Mouse (Mus musculus) urinary bladder, postnatal 10 days (tissue): Measurements from ENCODE around the gene Snrpd2.

Source experiments
- DNase-seq: peaks from one replicate; pipeline ENCODE4 v3.0.0; 2022; ENCODE audit warnings: low spot score

Gene Snrpd2

DNA sequence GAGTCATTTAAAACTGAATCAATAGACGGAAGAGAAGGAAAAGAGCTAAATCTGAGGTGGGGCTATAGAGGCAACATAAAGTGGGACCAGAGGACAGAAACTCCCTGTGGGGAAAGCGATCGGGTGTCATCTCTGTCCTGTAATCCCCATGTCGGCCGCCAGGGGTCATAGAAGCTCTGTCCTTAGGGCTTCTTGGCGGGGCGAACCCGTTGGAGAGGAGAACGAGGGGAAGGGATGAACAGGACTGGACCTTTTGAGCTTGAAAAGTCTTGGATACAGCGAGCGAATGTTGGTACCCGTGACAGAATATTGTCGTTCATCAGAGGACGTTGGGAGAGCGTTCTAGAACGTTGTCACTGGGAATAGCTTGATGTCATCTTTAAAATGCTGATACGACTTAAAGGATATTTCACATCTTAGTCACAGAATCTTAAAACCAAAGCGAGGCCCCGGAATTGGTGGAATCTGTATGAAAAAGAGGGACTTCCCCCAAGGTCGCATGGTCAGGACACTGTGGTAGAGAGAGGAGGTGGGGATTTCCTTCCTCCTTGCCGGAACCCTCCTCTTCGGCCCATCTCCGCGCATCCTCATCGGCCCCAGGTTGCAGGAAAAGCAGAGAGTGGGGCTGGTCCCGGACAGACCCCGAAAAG is 29.0 kb downstream of the Snrpd2 start:
- DNase-seq = no peak

DNA sequence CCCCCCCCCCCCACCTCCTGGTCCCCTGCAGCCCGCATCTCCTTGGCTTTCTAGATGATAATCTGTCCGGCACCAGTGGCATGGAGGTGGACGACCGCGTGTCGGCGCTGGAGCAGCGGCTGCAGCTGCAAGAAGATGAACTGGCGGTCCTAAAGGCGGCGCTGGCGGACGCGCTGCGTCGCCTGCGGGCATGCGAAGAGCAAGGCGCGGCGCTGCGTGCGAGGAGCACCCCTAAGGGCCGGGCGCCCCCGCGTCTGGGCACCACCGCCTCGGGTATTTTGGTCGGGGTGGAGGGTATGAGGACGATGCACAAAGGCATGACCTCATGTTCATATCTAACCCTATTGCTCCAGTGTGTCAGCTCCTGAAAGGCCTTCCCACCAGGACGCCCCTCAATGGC is 29.7 kb downstream of the Snrpd2 start:
- no peak for DNase-seq

DNA sequence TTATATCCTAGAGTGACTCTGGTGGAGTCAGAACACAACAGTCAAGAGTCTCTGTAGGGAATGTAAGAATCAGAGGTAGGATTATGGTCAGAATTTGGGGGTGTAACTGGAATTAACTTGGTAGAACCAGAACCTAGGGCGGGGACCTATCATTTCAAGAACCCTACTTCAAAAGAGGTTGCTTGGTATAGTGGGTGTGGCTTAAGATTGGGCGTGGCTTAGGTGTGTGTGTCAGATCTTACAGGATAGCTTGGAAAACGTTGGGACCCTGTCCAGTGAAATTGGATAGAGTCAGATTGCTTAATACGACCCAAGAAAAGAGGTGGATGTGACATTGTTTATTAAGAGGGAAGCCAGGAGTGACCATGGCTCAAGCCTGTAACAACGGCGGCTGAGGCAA is 30.4 kb downstream of the Snrpd2 start:
- no peak for DNase-seq

DNA sequence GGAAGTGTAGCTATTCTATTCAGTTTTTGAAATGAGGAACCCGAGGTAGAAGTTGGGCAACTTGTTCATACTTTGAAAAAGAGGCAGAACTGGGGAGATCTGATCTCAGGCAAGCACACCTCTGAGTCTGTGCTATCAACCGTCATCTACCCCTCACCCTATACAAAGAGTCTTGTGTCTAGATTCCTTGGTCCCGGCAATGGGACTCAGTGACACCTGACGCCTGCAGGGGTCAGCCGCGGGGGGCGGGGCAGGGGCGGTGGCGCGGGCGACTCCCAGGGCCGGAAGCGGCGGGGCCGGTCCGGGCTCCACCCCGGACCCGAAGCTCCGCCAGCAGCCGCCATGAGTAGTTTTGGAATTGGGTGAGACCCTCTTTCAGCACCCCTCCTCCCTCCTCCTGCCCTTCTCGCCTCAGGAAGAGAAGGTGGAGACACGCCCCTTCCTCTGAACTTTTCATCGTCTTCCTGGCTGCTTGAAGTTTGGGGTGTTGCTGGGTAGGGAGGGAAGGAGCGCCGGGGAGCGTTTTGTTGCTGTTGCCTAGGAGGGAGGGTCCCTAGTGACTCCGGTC is 31.4 kb downstream of the Snrpd2 start:
- no peak for DNase-seq

DNA sequence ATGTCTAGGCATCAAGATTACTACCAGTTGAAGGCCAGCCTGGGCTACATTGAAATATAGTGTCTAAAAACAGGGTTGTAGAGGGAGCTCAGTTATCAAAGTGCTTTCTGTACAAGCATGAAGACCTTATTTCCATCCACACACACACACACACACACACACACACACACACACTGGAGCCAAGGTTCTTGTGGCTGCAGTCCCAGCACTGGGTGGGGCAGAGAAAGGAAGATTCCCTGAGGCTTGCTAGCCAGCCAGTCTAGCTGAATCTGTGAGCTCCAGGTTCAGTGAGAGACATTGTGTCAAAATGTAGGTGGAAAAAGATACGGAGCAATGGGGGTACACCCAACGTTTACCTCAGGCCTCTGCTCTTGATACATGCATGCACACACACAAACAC is 34.7 kb downstream of the Snrpd2 start:
- no peak for DNase-seq

DNA sequence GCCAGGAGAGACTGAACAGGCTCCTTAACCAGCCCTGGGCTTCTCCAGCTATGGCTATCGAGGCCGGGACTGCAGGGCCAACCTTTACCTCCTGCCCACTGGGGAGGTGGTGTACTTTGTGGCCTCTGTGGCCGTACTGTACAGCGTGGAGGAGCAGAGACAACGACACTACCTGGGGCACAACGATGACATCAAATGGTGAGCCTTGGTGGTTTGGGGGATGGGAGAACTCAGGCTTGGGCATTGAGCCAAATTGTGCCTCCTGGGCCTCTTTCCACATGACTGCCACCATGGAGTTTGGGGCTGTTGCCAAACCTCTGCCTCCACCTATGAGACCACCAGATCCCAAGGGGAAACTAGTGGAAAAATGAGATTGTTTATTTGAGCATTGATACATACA is 35.2 kb downstream of the Snrpd2 start:
- DNase-seq = no peak

DNA sequence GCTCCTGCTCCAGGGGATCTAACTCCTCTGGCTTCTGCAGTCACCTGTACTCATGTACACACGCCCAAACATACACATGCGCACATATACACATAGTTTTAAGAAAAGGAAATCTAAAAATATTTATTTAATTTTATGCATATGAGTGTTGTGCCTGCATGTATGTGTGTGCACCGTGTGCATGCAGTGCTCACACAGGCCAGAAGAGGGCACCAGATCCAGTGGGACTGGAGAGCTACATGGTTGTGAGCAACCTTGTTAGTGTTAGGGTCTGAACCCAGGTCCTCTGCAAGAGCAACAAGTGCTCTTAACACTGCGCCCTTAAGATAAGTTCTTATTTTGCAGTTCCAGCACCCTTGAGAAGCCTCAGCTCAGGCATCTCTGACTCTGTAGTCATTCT is 45.2 kb downstream of the Snrpd2 start:
- no peak for DNase-seq

DNA sequence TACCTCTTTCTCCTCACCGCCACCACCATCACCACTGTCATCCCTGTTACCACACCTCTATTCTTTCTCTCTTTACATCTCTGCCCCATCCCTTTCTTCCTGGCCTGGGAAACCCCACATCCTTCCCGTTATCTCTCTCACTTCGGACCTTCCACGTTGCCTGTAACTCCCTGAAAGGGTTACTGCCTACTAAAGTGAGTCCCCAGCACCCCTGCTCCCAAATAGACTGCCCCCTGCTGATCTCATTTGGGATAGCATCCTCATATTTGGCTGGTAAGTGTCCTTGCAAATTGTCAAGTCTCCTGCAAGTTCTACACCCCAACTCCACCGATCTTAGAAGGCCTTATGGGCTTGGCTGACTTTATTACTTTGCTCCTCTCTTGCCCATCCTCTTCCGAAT is 47.2 kb downstream of the Snrpd2 start:
- DNase-seq = no peak

DNA sequence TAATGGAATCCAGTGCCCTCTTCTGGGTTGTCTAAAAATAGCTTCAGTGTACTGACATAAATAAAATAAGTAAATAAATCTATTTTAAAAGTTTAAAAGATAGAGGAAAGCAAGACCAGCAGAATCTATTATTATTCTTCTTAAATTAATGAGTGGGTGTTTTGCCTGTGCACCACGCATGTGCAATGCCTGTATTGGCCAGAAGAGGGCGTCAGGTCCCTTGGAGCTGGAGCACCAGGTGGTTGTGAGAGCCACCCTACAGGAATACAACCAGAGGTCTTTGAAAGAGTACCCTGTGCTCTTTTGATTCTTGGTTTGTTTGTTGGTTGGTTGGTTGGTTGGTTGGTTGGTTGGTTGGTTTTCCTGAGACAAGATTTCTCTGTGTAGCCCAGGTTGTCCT is 48.5 kb downstream of the Snrpd2 start:
- DNase-seq = no peak

DNA sequence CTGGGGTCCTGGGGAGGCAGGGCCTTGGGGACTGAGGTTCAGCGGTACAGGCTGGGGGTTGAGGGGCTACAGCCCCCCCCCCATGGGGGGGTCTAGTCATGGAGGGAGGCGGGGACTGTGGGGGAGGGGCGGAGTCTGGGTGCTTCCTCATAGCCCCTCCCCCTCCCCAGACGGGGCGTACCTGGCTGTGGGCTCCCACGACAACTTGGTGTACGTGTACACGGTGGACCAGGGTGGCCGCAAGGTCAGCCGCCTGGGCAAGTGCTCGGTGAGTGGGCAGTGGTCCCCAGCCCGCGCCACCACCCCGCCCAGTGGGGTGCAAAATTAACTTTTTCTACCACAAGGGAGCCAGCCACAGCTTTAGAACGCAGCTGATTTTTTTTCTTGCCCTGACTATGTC is 52.1 kb downstream of the Snrpd2 start:
- no peak for DNase-seq

DNA sequence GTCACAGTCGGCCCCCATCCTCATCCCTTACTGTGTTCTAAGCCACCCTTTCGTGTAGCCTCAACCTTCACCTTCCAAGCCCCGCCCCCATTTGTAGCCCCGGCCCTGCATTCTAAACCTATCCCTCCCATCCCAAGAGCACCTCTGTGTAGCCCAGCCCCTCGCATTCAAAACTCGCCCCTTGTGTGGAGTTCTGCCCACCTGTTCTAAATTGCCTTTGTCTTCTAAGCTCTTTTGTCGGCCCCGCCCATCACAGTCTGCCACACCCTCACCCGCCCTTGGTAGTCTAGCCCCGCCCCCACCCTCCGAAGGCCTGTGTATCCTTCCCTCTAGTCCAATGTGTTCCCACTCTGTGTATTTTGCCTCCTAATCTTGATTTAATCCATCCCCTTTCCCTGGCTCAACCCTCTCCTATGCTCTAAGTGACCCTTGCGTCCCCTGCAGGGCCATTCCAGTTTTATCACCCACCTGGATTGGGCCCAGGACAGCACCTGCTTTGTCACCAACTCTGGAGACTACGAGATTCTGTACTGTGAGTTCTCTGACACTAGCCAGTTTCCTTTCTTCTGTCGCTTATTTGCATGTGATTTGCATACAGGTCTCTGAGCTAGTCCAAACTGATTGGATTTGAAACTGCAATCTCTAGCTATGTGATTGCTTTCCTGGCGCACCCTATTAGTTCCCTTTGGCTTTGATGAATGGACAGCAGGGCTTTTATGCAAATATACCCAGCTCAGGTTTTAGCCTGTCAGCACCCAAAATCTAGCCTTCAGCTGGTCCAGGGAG is 52.7 kb downstream of the Snrpd2 start:
- DNase-seq = no peak
